Mouse (Mus musculus) large intestine, adult 2 months (tissue): ENCODE measurements around the gene Gm10447. TPM values are rescaled to one million over a fixed set of nuclear protein-coding genes. Genes with fewer than 3 reads are reported as not detected.

Experiments
- DNase-seq: peaks from one replicate; pipeline ENCODE4 v3.0.0-alpha.2; 2012; ENCODE audit warnings: low read depth, low spot score
- WGBS: fragments of 180-500 bp; shearing (Covaris S2); methylation state at CpG from one replicate; pipeline ENCODE4 v1.1.7; 2018; 5-methylcytosine and 5-hydroxymethylcytosine counted together
- polyA plus RNA-seq: library from polyadenylated mRNA; depleted of rRNA; stranded (reverse); fragments of >200 nt; gene quantifications from 2 replicates; pipeline ENCODE4 v1.2.3, GENCODE M21; 2012; rRNA removed

Gm10447 gene
- polyA plus RNA-seq, 1 experiment, result 0.09 TPM

- 35% methylated on average over 4 of the region's 4 CpGs for WGBS
- no peak for DNase-seq
These were observed 33.9 kb downstream of the Gm10447 start, which contains the start of gene Leap2 for GRCm38 (mm10) chr11:53423036-53423435. Gene Leap2, minus strand, starts transcription at chr11:53423170.

DNA sequence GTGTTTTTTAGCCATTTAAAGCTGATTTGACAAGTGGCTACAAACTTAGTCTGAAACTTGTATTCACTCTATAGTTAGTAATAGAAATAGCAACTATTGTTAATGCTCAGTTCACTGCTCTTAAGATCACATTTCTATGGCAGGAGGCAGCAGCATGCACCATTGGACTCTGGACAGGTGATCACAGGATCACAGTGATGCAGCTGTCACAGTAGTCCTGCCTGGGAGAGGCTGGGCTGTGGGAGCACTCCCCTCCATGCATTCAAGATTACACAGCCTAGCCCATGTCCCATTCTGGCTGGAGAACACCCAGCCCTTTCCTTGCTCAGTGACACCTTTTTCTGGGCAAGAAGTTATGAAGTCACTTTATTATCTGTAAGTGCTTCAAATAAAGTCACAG is 38.9 kb downstream of the Gm10447 start:
- DNase-seq, result no peak

DNA sequence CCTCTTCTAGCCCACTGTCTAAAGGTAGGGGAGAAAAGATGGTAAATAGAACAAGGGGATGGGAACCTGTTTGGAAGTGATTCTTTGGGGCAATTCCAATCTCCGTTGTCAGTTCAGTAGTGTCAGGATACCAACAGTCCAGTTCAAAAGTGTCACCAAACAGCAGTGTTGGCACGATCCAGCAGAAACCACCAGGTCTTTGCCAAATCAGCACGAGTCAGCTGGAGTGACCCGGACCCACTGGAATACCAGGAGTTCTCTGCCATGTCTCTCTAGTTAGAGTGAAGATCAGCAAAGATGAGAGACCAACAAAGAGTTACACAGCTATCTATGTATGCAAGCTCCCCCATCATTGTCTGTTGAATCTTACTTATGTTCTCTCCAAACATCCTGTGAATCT is 43.0 kb downstream of the Gm10447 start:
- no peak for DNase-seq
- WGBS, result 90% methylated on average over 4 of the region's 4 CpGs

- DNase-seq, result no peak
These were observed 45.2 kb downstream of the Gm10447 start for GRCm38 (mm10) chr11:53411738-53412137.

Other genes starting within 250 kb of the Gm10447 start
- 16.4 and 23.4 TPM in 2 replicates for gene Hspa4, start 156.7 kb downstream of the Gm10447 start, polyA plus RNA-seq
- 3.2 and 3.3 TPM in 2 replicates for gene Zcchc10, start 132.4 kb downstream of the Gm10447 start, polyA plus RNA-seq
- gene Aff4, start 106.3 kb downstream of the Gm10447 start, polyA plus RNA-seq, result 6.9 and 13.6 TPM in 2 replicates
- gene Leap2, start 33.9 kb downstream of the Gm10447 start, polyA plus RNA-seq, result 5.3 and 43.3 TPM in 2 replicates
- gene Uqcrq, start 26.3 kb downstream of the Gm10447 start, polyA plus RNA-seq, result 700 and 833 TPM in 2 replicates
- 0.92 and 1.1 TPM in 2 replicates for gene Gdf9, start 26.1 kb downstream of the Gm10447 start, polyA plus RNA-seq
- gene Shroom1, start 95 bp upstream of the Gm10447 start, polyA plus RNA-seq, result 2.3 and 3.5 TPM in 2 replicates
- not detected in 2 replicates for gene Gm9837, start 13.4 kb upstream of the Gm10447 start, polyA plus RNA-seq
- not detected in 2 replicates for gene Gm9945, start 23.1 kb upstream of the Gm10447 start, polyA plus RNA-seq
- 7.5 and 21.0 TPM in 2 replicates for gene Sowaha, start 23.2 kb upstream of the Gm10447 start, polyA plus RNA-seq
- 15.1 and 16.0 TPM in 2 replicates for gene Sept8, start 62.1 kb upstream of the Gm10447 start, polyA plus RNA-seq
- gene Kif3a, start 110.3 kb upstream of the Gm10447 start, polyA plus RNA-seq, result 1.8 and 2.3 TPM in 2 replicates
- not detected in 2 replicates for gene Il4, start 161.6 kb upstream of the Gm10447 start, polyA plus RNA-seq
- 0.09 TPM in 1 of 2 replicates, not detected in the other for gene Il13, start 177.6 kb upstream of the Gm10447 start, polyA plus RNA-seq